Mouse (Mus musculus): ENCODE data around the gene Gm3460.
"Not testable (repeated sequence)": the region's sequence is repeated elsewhere in the genome, so short reads cannot be mapped to it uniquely, and the experiment has no call there.

DNA sequence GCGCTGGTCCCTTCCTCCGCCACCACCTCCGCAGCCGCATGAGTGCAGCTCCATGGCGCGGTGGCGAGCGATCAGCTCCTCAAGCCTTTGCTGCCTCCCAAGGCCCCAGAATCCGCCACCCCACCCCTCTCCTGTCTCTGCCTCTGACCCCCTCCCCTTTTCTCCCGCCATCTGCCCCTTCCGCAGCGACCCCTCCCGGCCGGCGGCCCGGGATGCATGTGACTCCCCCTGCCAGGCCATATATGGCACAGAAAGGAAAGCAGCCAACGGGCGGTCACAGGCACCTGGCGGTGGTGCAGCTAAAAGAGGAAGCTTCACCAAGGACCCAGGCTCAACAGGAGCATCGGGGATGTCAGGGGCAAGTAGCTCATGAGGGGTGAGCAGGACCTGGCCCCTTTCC lies 17.2 kb downstream of the Gm3460 start:
- TF ChIP-seq CTCF (conservative IDR thresholded peaks at IDR 0.05; ENCODE audit: low read length); NANOG (IDR thresholded peaks at IDR 0.05; ENCODE audit: borderline replicate concordance, low read length); POU5F1 (IDR thresholded peaks at IDR 0.05; ENCODE audit: borderline replicate concordance, low read length): not testable (repeated sequence)
